Mouse (Mus musculus): ENCODE data around the gene Ube2n. TPM values are rescaled to one million over a fixed set of nuclear protein-coding genes. Genes with fewer than 3 reads are reported as not detected.
A peak's percentile ranks its signal among the peaks of the same experiment; 100 is the strongest.

The Ube2n gene
- total RNA-seq, 1 experiment from 2014 or later, result 131 TPM

- no peak for DNase-seq
Measured at GRCm38 (mm10) chr10:95560394-95560983, 45.5 kb downstream of the Ube2n start.

GRCm38 (mm10) chr10:95561616-95562015 is 46.7 kb downstream of the Ube2n start:
- DNase-seq, result no peak

- DNase-seq, result no peak
Measured at GRCm38 (mm10) chr10:95562395-95562794, 47.5 kb downstream of the Ube2n start.

GRCm38 (mm10) chr10:95562859-95563841 is 48.2 kb downstream of the Ube2n start:
- DNase-seq, result peak; percentile 49

- DNase-seq, result peak; percentile 94
Measured at GRCm38 (mm10) chr10:95563851-95564845, 49.2 kb downstream of the Ube2n start, which contains the start of gene Nudt4. TSS of gene Nudt4 (minus strand) at chr10:95564146.

GRCm38 (mm10) chr10:95565156-95565854 is 50.4 kb downstream of the Ube2n start:
- DNase-seq, result no peak

- DNase-seq, result no peak
Measured at GRCm38 (mm10) chr10:95566786-95567185, 51.8 kb downstream of the Ube2n start.

GRCm38 (mm10) chr10:95567550-95567949 is 52.6 kb downstream of the Ube2n start:
- DNase-seq, result no peak

- DNase-seq, result no peak
Measured at GRCm38 (mm10) chr10:95568016-95568415, 53.1 kb downstream of the Ube2n start.

- no peak for DNase-seq
Measured at GRCm38 (mm10) chr10:95569441-95569840, 54.5 kb downstream of the Ube2n start.

GRCm38 (mm10) chr10:95574994-95575393 is 60.0 kb downstream of the Ube2n start:
- DNase-seq, result no peak

GRCm38 (mm10) chr10:95575839-95576380 is 61.0 kb downstream of the Ube2n start:
- DNase-seq, result no peak

- DNase-seq, result no peak
Measured at GRCm38 (mm10) chr10:95576876-95577566, 62.1 kb downstream of the Ube2n start.

GRCm38 (mm10) chr10:95577567-95577950 is 62.6 kb downstream of the Ube2n start:
- no peak for DNase-seq

GRCm38 (mm10) chr10:95585554-95585953 is 70.6 kb downstream of the Ube2n start:
- no peak for DNase-seq

GRCm38 (mm10) chr10:95587509-95588220 is 72.7 kb downstream of the Ube2n start:
- DNase-seq, result no peak

- no peak for DNase-seq
Measured at GRCm38 (mm10) chr10:95589196-95589595, 74.3 kb downstream of the Ube2n start.

- DNase-seq, result no peak
Measured at GRCm38 (mm10) chr10:95590196-95590595, 75.3 kb downstream of the Ube2n start.

- no peak for DNase-seq
Measured at GRCm38 (mm10) chr10:95591257-95591656, 76.3 kb downstream of the Ube2n start.

- no peak for DNase-seq
Measured at GRCm38 (mm10) chr10:95594414-95594813, 79.5 kb downstream of the Ube2n start.

Data from adrenal gland, postnatal 25 days (tissue).